Mouse (Mus musculus): ENCODE results near the gene Dcst2.

The Dcst2 gene

GRCm38 (mm10) chr3:89332013-89332412 is 29.8 kb upstream of the Dcst2 start:
- DNase-seq (ENCODE audit: low read depth): no peak

- DNase-seq (ENCODE audit: low read depth): no peak
These were observed 29.3 kb upstream of the Dcst2 start for GRCm38 (mm10) chr3:89332476-89332875.

GRCm38 (mm10) chr3:89333053-89333452 is 28.7 kb upstream of the Dcst2 start:
- no peak for DNase-seq (ENCODE audit: low read depth)

GRCm38 (mm10) chr3:89336529-89336928 is 25.2 kb upstream of the Dcst2 start:
- no peak for DNase-seq (ENCODE audit: low read depth)

GRCm38 (mm10) chr3:89337062-89337720 is 24.6 kb upstream of the Dcst2 start:
- DNase-seq (ENCODE audit: low read depth): no peak

- DNase-seq (ENCODE audit: low read depth): no peak
These were observed 23.8 kb upstream of the Dcst2 start, which contains the start of gene Efna4 for GRCm38 (mm10) chr3:89337721-89338578. TSS of gene Efna4 (minus strand) at chr3:89338028.

- no peak for DNase-seq (ENCODE audit: low read depth)
These were observed 22.4 kb upstream of the Dcst2 start for GRCm38 (mm10) chr3:89339416-89339815.

- DNase-seq (ENCODE audit: low read depth): peak; percentile 57
These were observed 21.3 kb upstream of the Dcst2 start for GRCm38 (mm10) chr3:89340465-89340864.

GRCm38 (mm10) chr3:89341794-89342193 is 20.0 kb upstream of the Dcst2 start:
- no peak for DNase-seq (ENCODE audit: low read depth)

- no peak for DNase-seq (ENCODE audit: low read depth)
These were observed 18.5 kb upstream of the Dcst2 start for GRCm38 (mm10) chr3:89343279-89343678.

- DNase-seq (ENCODE audit: low read depth): no peak
These were observed 14.8 kb upstream of the Dcst2 start for GRCm38 (mm10) chr3:89346815-89347540.

GRCm38 (mm10) chr3:89347916-89348315 is 13.9 kb upstream of the Dcst2 start:
- no peak for DNase-seq (ENCODE audit: low read depth)

- no peak for DNase-seq (ENCODE audit: low read depth)
These were observed 12.6 kb upstream of the Dcst2 start for GRCm38 (mm10) chr3:89348911-89349868.

GRCm38 (mm10) chr3:89349869-89350501 is 11.8 kb upstream of the Dcst2 start, which contains the start of gene Adam15:
TSS of gene Adam15 (minus strand) at chr3:89349996.
- peak; percentile 56 for DNase-seq (ENCODE audit: low read depth)

GRCm38 (mm10) chr3:89351271-89351670 is 10.5 kb upstream of the Dcst2 start:
- no peak for DNase-seq (ENCODE audit: low read depth)

- peak; percentile 50 for DNase-seq (ENCODE audit: low read depth)
These were observed 6.8 kb upstream of the Dcst2 start for GRCm38 (mm10) chr3:89354816-89355511.

- DNase-seq (ENCODE audit: low read depth): no peak
These were observed 6.3 kb upstream of the Dcst2 start for GRCm38 (mm10) chr3:89355512-89355902.

- no peak for DNase-seq (ENCODE audit: low read depth)
These were observed 5.7 kb upstream of the Dcst2 start for GRCm38 (mm10) chr3:89356029-89356428.

- no peak for DNase-seq (ENCODE audit: low read depth)
These were observed 2.1 kb upstream of the Dcst2 start for GRCm38 (mm10) chr3:89359630-89360029.

GRCm38 (mm10) chr3:89360237-89360636 is 1.5 kb upstream of the Dcst2 start:
- no peak for DNase-seq (ENCODE audit: low read depth)

All from c-Kit-positive CD71-positive TER-119-negative erythroid progenitor cells, embryonic 14.5 days (primary cell).